Mouse (Mus musculus): ENCODE results near the gene Klf11.

Klf11 gene

DNA sequence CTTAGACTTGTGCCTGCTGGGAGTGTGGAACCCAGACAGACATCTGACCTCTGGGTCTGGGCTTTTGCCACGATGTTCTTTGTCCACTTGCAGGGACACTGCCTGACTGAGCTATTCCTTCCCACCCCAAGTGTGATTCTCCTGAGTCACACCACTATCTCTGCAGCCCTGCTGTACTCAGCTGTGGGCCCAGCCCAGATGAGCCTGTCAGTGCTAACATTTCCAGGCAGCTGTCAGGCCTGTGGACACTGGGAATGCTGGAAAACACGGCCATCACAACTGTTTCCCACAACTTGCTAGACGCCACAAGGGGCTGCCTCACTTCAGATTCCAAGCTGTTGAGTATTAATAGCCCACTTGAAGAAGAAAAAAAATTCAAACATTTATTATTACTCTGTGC is 51.9 kb downstream of the Klf11 start:
- CTCF ChIA-PET, result no interaction called here

DNA sequence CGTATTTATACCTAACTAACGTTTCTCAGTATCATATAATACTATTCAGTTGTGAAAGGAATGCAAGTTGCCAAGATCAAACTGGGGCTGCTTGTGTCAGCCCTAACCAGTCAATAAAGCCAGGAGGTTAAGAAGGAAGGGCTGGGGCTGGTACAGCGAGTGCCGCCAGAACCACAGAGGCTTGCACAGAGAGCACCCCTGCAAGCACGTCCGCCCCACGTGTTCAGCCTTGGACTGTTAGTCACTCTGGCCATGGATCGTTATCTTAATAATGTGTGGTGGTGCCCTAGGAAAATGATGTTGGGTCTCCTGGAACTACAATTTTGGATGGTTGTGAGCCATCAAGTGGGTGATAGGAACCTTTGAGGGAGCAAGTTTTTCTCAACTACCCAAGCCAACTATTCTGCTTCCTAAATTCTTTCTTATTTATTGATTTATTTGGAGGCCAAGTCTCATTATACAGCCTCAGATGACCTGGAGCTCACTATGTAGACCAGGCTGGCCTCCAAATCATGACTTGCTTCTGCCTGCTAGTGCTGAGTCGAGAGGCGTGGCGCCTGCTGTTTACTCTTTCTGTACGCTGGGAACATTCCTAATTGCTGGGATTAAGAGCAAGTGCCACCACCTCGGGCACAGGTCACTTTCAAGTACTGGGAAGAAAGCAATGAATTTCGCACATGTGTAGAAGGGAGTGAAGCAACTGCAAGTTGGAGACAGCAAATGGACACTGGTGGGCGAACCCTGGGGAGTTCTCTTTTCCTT is 54.6 kb downstream of the Klf11 start:
- CTCF ChIA-PET, result no interaction called here

DNA sequence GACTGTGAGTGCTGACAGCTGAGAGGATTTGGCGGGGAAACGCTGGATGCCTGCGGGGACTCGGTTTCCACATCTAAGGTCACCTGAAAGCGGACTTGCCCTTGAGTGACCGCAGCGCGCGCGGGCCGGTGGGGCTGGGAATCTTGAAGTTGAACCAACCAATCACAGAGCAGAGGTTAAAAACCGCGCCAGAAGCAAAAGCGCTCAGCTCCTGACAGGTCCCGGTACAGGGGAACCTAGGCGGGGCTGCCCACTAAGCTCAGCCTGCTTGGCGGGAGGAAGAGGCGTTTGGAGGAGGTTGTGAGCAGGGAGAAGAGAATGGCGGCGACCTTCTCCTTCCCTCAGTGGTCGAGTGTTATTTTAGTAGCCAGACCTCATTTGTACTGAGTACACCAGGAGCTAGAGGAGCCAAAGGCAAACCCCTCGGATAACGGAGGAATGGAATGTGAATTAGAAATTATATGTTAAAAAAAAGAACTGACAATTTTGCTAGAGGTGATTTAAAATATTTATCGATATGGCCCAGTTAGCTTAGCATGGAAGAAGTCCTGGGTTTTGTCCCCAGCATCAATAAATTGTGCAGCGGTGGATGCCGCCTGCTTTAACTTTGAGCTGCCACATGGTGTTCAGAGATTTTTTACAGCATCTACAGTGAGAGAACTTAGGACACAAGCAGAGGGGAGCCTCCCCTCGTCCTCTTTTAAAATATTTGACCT is 55.8 kb downstream of the Klf11 start:
- CTCF ChIA-PET, result no interaction called here

DNA sequence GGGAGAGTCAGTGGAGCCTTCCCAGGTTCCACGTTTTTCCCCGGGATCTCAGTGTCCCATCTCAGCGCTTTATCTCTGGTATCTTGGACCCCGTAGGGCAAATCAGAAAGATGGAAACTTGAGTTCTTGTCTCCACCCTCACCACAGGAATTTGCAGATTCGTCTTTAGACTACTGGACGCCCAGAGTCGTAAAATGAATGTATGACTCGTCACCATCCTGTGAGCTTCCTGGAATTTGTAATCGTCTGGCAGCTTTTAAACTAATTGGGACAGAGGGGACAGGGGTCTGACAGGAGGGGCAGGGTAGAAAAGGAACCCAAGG is 56.4 kb downstream of the Klf11 start:
- CTCF ChIA-PET, result interaction anchor here (0.6 kb wide), 1 partner anchor 204 kb away, joined by 3 read pairs; no protein-coding TSS in a partner anchor

DNA sequence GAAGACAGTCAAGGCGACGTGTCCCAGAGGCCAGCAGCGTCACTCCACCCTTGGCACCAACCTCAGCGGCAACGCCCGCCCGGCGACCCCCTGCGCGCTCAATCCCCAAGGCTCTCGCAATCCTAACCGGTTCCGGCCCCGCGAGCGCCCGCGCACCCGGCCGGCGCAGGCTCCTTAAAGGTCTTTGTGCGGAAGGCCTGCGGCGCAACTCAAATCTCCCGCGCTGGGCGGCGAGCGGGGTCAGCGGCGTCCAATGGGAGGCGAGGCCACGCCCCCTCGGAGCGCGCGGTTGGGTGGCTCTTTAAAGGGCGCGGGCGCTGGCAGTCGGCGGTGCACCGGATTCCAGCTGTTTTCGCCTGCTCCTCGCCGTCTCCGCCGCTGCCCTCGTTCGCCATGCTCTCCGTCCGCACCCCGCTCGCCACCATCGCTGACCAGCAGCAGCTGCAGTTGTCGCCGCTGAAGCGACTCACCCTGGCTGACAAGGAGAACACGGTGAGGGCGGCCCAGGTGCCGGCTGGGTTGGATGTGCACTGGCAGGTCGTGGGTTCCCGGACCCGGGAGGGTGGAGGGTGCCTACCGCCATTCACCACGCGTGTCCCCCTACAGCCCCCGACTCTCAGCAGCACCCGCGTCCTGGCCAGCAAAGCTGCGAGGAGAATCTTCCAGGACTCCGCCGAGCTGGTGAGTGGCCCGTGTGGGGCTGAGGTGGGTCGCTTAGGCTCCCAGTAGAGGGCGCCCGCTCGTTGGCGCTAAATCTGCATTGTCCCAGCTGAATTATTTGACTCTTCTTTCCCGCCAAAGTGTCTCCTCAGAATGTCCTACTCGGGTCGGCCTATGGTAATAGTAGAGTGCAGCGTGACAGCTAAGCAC is 57.1 kb downstream of the Klf11 start, which contains the start of gene Rrm2:
Gene Rrm2, plus strand, starts transcription at position 288 of the 870 bp plus-strand sequence.
- CTCF ChIA-PET, result interaction anchor here (0.6 to 1.2 kb wide), 2 partner anchors 9 to 204 kb away, joined by 3 read pairs; no protein-coding TSS in a partner anchor

DNA sequence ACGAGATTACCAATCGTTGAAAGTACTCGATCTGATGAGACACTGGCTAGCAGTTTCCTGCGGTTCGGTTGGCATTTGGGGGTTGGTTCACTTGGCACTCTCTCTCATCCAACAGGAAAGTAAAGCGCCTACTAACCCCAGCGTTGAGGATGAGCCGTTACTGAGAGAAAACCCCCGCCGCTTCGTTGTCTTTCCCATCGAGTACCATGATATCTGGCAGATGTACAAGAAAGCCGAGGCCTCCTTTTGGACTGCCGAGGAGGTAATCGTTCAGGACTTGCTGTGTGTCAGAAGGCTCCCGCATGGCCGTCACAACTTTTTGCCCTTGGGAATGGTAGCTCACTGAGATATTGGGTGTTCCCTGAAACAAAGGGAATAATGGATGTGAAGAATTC is 57.7 kb downstream of the Klf11 start:
- CTCF ChIA-PET, result interaction anchor here (0.6 to 1.4 kb wide), 3 partner anchors 8 to 41 kb away, joined by 3 to 4 read pairs (median 4); no protein-coding TSS in a partner anchor

DNA sequence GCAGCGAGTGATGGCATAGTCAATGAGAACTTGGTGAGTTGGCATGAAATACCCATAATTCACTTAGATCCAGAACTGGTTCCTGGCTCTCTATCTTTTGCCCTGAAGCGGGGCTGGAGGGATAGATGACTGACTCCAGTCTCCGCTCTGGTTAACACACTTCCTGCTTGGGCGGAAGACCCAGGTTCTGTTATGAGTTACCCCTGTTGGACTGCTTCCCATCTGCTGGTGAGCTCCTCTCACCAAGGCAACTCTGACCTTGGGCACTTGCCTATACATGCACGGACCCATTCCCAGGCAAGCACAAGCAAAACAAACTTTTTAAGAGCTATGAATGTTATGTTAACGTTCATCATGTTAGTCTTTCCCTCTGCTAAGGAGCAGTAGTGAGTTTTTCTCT is 58.3 kb downstream of the Klf11 start:
- CTCF ChIA-PET, result interaction anchor here (0.6 to 1.4 kb wide), 2 partner anchors 13 to 40 kb away, joined by 4 read pairs; no protein-coding TSS in a partner anchor

DNA sequence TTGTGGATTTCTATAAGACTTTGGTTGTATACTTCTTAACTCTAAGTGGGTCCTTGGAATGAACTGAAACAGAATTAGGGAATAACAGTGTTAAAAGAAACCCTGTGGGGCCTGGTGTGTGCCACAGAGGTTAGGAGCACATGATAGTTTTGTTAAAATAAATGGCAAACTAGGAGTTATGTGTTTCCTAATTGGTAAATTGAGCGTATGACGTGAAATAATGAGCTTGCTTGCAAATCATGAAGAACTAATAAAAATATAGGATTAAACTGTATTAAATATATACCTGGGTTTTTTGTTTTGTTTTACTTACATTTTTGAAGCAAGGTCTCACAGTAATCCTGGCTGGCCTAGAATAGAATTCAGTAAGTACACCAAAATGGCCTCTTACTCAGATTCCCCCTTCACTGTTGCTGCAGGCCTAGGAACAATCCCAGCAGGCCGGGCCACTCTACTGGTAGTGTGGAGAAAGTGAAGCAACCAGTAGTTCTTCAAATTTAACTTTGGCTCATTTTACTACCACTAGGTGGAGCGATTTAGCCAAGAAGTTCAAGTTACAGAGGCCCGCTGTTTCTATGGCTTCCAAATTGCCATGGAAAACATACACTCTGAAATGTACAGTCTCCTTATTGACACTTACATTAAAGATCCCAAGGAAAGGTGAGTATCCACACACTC is 58.9 kb downstream of the Klf11 start:
- CTCF ChIA-PET, result interaction anchor here (1.4 kb wide), 1 partner anchor 13 kb away, joined by 4 read pairs; no protein-coding TSS in a partner anchor

DNA sequence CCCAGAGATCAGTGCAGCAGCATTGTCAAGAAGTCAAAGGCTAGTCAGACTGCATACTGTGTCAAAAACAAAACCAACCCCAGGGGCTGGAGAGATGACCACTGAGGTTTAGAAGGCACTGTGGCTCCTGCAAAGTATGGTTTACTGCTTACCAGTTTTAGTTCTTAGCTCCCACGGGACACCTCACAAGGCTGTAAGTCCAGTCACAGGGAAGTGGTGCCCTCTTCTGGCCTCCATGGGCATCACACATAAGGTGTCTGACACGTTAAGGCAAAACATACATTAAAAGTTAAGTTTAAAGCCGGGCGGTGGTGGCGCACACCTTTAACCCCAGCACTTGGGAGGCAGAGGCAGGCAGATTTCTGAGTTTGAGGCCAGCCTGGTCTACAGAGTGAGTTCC is 59.6 kb downstream of the Klf11 start:
- CTCF ChIA-PET, result interaction anchor here (1.1 kb wide), 1 partner anchor 238 kb away, joined by 3 read pairs; no protein-coding TSS in a partner anchor
